Mouse (Mus musculus): ENCODE measurements around the gene Ncl. TPM values are rescaled to one million over a fixed set of nuclear protein-coding genes. Genes with fewer than 3 reads are reported as not detected.

Gene Ncl
- total RNA-seq, 1 experiment from 2014 or later: 288 TPM

DNA sequence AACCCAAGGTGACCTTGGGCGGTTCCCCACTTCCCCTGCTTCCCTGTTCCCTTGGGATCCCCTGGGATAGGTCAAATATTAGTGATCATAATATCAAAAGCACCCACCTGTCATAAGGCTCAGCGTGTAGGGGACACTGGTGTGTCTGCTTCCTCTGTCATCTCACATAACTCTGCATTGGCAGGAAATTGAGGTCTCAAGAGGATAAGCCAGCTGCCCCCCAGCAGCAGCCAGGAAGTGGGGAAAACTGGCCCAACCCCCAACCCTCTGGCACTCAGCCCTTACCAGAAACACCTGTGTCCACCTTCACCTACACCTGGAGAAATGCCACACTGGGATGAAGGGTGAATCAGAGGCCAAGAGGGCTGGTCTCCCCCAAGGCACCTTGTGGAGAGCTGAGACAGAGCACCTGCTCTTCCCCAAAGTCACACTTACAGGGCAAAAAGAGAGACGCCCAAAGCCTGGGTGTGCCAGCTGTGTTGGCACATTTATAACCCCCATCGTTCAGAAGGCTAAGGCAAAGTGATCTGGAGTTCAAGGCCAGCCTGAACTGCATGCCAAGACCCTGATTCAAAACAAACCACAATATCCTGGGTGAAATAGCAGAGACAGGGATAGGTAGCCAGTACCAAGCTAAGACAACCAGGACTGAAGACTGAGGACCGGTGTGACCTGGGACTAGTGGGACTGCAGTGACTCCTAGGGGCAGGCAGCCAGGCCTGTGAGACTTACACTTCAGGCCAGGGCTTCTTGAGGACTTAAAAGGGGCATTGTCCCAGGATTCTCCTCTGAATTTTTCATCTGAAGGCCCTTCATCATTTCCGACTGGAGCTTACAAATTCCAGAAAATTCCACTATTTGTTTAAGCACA is 57.7 kb downstream of the Ncl start:
- 0 out of 2 replicates have a peak, but pooled peaks have one; percentile 32 for ATAC-seq (replicated peaks; ENCODE audit: insufficient number of reproducible peaks, low FRiP score, low TSS enrichment, poor library complexity, severe bottlenecking)

DNA sequence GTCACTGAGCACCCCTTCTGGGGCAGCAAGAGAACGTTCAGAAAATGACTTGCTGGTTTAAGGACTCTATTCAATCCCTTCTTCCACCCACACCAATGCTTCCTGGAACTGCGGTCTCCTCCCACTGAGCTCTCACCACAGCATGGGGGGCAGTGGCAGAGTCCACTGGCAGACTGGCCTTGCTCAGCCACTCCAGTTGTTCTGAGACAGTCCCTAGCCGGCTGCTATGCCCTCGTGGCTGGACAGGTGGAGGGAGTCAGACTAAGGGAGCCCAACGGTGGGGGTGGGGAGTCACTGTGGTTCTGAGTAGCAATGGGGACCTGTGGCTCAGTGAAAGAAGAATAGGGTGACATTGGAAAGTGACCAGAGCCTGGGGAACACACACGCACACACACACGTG is 58.5 kb downstream of the Ncl start:
- ATAC-seq (replicated peaks; ENCODE audit: insufficient number of reproducible peaks, low FRiP score, low TSS enrichment, poor library complexity, severe bottlenecking): no peak

GRCm38 (mm10) chr1:86300093-86300492 is 59.1 kb downstream of the Ncl start:
- no peak for ATAC-seq (replicated peaks; ENCODE audit: insufficient number of reproducible peaks, low FRiP score, low TSS enrichment, poor library complexity, severe bottlenecking)

Other genes with a start within 250 kb of the Ncl start
- not detected in 3 replicates for gene Htr2b, start 247.4 kb downstream of the Ncl start, total RNA-seq (2017)
- 1.1 to 17.3 TPM in 2 of 3 replicates, not detected in the other for gene Gm21972, start 225.8 kb downstream of the Ncl start, total RNA-seq (2017)
- gene Armc9, start 204.6 kb downstream of the Ncl start, total RNA-seq (2017): 1.3 to 5.3 TPM (median 3.6 TPM) in 3 replicates
- gene B3gnt7, start 56.6 kb downstream of the Ncl start, total RNA-seq (2017): 1.9 to 10.4 TPM (median 2.5 TPM) in 3 replicates
- gene Nmur1, start 66.8 kb upstream of the Ncl start, total RNA-seq (2017): not detected in 3 replicates
- not detected in 3 replicates for gene Tex44, start 66.9 kb upstream of the Ncl start, total RNA-seq (2017)
- 2,048 to 2,960 TPM (median 2,606 TPM) in 3 replicates for gene Ptma, start 167.3 kb upstream of the Ncl start, total RNA-seq (2017)
- 3.1 to 7.8 TPM (median 4.1 TPM) in 3 replicates for gene Pde6d, start 223.2 kb upstream of the Ncl start, total RNA-seq (2017)
- 5.7 to 10.7 TPM (median 8.9 TPM) in 3 replicates for gene Cops7b, start 223.5 kb upstream of the Ncl start, total RNA-seq (2017)

Measured in monocyte, adult 5-6 weeks (primary cell).